Mouse (Mus musculus) naive thymus-derived CD4-positive, alpha-beta T cell, adult 2 months (primary cell): ENCODE results near the gene Scn1b.
A peak's percentile ranks its signal among the peaks of the same experiment; 100 is the strongest.

ENCODE experiments used
- DNase-seq: peaks from one replicate; pipeline ENCODE4 v3.0.0-alpha.2; 2011; ENCODE audit warnings: low read depth

Scn1b gene

GRCm38 (mm10) chr7:31116721-31117145 lies 10.1 kb downstream of the Scn1b start:
- DNase-seq, result no peak

DNA sequence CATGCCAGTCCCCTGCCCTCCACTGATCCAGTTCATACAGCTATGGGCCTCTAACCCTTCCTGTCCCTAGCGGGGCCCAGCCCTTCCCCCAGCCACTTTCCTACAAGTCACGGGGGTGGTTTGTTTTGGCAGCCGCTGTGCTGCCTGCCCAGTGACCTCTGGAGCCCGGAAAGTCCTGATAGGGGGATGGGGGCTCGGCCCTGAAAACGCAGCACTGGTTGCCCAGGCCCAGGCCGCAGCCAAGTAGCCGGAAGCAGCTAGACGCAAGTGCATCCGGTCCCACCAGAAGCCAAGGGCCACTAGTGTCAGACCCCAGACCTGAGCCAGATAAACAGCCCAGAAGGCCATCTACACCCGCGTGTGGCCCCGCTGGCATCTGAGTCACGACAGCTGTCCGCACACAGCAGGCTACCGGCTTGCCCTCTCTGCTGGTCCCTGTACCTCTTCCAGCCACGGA lies 11.2 kb downstream of the Scn1b start:
- DNase-seq, result no peak

DNA sequence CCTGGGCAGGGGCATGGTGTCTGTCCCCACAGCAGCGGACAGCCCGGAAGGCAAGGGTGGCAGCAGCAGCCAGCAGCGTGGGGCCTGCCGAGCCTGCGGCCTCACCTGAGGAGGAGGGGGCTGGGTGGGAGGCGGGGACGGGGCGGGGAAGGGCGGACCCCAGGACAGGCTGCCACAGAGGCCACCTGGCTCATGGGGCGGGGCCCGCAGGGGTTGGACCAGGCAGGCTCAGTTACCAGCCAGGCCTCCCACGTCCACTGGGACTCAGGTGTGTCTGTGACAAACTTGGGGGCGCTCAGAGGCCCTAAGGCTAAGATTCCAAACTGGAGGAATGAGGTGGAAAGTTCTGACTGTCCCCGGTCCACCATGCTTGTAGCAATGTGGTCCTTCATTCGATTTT lies 11.6 kb downstream of the Scn1b start, which contains the start of gene Hpn:
TSS of gene Hpn (minus strand) at position 109 of the 400 bp plus-strand sequence.
- DNase-seq, result no peak

- no peak for DNase-seq
These were observed 12.2 kb downstream of the Scn1b start for GRCm38 (mm10) chr7:31114646-31115045.

DNA sequence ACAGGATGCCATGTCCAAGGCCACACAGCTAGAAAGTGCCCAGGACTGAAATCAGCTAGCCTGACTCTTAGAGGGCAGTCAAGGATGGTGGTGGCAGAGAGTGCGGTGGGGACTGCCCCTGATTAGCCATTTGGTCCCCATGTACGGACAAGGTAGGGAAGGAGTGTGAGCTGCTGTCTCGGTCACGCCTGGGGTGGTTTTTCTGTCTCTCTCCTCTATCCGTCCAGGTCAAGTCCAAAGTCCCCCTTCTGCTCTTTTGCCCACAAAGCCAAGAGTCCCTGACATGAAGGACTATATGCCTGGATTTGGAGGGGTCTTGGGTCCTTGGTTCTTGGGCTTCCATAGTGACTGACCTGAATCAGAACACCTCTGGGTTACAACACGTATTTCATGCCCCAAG lies 13.0 kb downstream of the Scn1b start:
- DNase-seq, result no peak

DNA sequence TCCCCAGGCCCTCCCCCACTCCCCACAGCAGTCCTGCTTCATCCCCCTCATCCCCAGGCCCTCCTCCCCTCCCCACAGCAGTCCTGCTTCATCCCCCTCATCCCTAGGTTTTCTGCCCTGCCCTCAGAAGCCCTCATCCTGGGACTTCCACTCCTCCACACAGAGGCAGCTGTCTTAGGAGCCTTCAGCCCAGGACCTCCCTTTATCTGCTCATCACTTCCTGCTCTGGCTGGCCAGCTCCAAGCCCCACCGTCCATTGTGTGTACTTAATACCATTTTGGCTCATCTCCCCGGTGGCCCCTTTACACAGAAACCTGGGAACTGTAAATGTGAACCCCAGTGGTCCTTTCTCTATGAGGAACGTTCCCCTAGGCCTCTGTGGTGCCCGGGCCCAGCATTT lies 14.8 kb downstream of the Scn1b start:
- no peak for DNase-seq

GRCm38 (mm10) chr7:31110861-31111385 lies 15.9 kb downstream of the Scn1b start:
- peak; percentile 60 for DNase-seq

GRCm38 (mm10) chr7:31109796-31110195 lies 17.0 kb downstream of the Scn1b start:
- no peak for DNase-seq

DNA sequence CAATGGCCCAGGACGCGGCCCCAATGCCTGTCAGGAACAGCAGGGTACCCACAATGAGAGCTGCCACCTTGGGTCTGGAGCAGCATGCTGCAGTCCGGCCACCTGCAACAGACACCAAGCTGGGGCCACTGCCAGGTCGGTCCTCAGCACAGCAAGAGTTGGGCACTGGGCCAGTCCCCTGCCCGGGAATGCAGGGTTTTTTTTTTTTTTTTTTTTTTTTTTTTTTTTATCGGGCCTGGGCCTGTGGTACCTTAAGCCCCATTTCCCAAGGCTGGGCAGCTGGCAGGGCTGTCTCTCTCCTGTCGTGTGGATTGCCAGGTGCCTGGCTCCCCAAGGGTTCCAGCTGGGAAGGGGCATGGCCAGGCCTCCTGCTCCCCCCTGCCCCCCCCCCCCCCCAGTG lies 17.7 kb downstream of the Scn1b start:
- no peak for DNase-seq

GRCm38 (mm10) chr7:31107781-31108180 lies 19.0 kb downstream of the Scn1b start:
- DNase-seq, result no peak

DNA sequence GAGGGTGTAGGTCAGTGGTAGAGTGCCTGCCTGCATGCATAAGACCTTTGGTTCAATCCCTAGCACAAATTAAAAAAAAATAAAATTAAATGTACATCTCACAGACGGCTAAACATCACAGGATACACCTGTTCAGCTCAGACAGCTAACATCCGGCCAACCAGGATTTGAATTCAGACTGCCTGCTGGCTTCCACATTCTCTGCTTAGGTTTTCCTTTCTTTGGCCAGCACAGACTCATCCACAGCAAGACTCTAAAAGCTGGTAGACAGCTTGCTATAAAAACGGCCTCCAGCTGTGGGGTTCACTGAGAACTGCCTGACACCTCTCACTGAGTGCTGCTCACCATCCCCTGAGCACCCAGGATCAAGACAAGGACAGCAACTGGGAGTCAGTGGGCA lies 20.6 kb downstream of the Scn1b start:
- DNase-seq, result peak; percentile 39

DNA sequence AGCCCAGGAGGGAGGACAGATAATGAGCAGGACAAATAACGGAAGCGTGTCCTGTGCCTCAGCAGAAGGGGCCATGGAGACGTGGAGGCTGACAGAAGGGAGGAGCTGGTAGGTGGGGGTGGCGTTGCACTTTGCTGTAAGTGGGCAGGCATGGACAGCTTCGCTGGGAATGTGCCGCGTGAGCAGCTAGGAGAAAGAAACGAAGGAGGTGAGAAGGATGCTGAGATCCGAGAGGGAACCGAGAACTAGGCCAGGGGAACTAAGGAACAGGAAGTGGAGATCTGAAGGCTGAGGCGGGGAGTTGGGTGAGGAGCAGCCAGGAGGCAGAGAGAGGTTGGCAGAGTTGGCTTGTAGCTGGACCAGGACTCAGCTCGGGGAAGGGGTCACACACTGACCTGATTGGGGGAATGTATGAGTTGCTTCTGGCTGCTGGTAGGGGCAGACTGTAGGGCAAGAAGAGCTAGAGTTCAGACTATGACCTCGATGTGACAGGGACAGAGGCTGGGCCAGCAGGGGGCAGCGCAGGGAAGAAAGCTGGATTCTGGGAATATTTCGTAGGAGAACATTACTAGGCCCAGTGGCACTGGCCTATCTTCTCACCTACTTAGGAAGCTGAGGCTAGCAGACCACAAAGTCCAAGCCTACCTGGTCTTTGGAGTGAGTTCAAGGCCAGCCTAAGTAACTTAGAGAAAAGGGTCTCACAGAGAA lies 21.6 kb downstream of the Scn1b start:
- peak; percentile 43 for DNase-seq

- DNase-seq, result no peak
These were observed 26.0 kb downstream of the Scn1b start for GRCm38 (mm10) chr7:31100786-31101185.

DNA sequence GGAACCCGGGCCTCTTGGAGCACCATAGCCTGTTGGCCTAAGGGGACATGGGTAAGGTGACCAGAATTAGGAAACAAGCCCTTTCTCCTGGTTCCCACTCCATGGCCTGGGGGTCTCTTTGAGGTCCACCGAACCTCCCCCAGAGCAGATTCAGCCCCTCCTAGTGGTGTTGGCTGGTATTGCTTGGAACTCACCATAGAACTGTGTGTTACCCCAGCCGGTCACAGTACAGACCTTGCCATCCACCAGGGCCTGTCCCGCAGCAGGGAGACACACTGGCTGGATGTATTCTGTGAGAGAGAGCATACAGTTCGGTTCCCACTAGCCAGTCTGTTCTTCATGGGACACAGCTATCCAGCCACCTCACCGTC lies 27.2 kb downstream of the Scn1b start:
- no peak for DNase-seq

DNA sequence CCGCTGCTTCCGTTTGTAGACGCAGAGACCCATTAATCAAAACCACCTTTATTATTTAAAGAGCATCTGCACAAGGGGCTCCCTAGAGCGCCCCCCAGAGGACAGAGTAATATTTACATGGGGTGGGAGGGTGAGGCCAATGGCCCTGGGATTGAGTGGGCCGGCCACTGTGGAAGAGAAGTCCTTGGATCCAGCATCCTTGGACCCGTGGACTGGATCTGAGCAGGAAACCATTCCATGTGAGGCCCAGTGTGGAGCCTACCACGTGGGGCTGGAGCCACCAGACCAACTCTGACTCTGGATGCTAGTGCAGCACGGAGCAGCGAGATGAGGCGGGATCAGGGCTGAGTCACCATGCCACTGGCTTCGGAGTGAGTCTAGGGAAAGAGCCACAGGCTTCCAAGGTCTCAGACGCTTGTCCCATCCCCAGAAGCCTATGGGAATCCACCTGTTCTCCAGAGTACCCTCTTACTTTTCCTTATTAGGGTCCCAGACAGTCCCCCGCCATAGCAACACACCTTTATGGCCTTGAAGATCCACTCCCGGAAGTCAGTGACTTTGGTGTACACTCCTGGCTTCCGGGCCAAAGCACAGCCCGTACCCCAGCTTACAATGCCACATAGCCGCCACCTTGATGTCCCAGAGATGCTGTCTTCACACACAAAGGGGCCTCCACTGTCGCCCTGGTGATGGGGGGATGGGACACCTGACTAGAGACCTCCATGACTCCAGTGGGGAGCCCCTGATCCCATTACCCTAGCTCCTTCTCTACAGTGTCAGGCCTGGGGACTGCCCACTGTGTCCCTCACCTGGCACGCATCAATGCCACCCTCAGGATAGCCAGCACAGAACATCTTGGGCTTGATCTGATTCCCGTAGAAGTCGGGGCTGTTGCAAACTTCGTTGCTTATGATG lies 27.8 kb downstream of the Scn1b start:
- DNase-seq, result peak; percentile 28

GRCm38 (mm10) chr7:31097583-31098248 lies 29.1 kb downstream of the Scn1b start:
- DNase-seq, result peak; percentile 95

- peak; percentile 31 for DNase-seq
These were observed 29.8 kb downstream of the Scn1b start for GRCm38 (mm10) chr7:31096892-31097564.

GRCm38 (mm10) chr7:31094774-31095501 lies 31.9 kb downstream of the Scn1b start:
- peak; percentile 70 for DNase-seq

GRCm38 (mm10) chr7:31089721-31090120 lies 37.1 kb downstream of the Scn1b start:
- DNase-seq, result peak; percentile 86

GRCm38 (mm10) chr7:31088206-31088605 lies 38.6 kb downstream of the Scn1b start:
- no peak for DNase-seq

DNA sequence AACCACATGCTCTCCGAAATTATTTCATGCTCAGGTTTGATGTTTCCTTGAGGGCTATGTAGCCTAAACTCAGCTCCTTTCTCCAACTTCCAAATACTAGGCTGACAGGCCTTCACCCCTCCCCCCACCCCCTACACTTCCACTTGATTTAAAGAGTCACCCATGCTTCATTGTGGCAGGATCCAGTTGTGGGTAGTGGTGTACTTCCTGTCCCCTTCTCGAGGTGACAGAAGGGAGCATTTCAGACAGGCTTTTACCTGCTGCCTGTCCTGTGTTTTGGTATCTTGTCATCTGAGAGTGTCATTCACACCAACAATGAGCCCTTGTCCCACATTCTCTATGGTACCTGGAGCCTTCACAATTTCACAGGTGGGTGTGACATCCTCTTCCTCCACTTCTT lies 39.5 kb downstream of the Scn1b start:
- peak; percentile 70 for DNase-seq
